Mouse (Mus musculus): ENCODE data around the gene Acot9. TPM values are rescaled to one million over a fixed set of nuclear protein-coding genes. Genes with fewer than 3 reads are reported as not detected.
A peak's percentile ranks its signal among the peaks of the same experiment; 100 is the strongest.

The Acot9 gene
- 30.7 and 33.7 TPM in 2 replicates for polyA plus RNA-seq (2014; fragmentation: Nextera tagmentation; extraction: Ambion mirVana)

DNA sequence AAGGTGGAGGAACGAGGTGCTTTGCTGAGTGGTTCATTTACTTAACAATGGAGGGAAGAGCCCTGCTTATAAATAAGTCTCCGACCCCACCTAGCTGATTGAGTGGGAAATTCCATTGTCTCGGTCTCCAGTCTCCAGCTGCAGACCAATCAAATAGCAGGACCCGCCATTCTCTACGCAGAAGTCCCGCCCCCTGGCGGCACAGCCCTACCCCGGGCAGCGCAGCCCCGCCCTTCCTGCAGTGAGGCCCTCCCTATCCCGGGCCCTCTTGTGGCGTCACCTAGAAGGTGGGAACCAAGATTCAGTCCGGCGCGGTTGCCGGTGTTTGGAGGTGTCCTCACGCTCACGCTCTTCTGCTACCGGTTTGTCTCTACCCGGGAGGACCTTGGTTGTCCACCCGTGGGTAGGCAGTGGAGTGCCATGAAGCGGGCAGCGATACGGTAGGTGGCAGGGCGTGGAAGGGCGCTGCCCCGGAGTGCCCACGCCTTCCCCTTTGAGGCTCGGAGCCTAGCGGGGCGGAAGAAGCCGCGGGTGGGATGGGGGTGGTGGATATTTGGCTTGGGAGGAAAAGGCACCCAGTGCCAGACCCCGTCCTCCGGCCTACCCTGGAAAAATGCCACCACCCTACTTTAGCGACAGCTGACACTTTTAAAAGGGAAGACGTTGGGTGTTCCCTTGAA lies at the start of gene Acot9:
Acot9 (plus strand) TSS at position 209 of the 680 bp plus-strand sequence.
- no peaks in the 10 kb centered on the region for H3K4me1 ChIP-seq (replicated peaks; ENCODE audit: control insufficient read depth, insufficient read depth, low read length)
- no peaks in the 10 kb centered on the region for H3K36me3 ChIP-seq (ENCODE audit: control insufficient read depth, insufficient read depth, low read length)
- ATAC-seq (replicated peaks; ENCODE audit: low FRiP score, low TSS enrichment, low read depth) (peak; percentile 99), DNase-seq (ENCODE audit: low spot score) (peak; percentile 81)
- no peaks in the 10 kb centered on the region for H3K9me3 ChIP-seq (ENCODE audit: control insufficient read depth, low read length)
- WGBS, result 19% methylated on average over 37 of the region's 37 CpGs
- H3K4me2 ChIP-seq (ENCODE audit: low read length), result peak within 1 kb of the TSS; percentile 46
- peak within 1 kb of the TSS; percentile 56 for H3K9ac ChIP-seq (ENCODE audit: low read length)
- H3K27me3 ChIP-seq (replicated peaks; ENCODE audit: control insufficient read depth, insufficient read depth, low read length), result no peaks in the 10 kb centered on the region
- H3K27ac ChIP-seq (ENCODE audit: low read depth), result peak within 1 kb of the TSS; percentile 33; the same call in 1 of the 2 replicates
- H3K4me3 ChIP-seq (ENCODE audit: low read depth, low read length), result peak within 1 kb of the TSS; percentile 50

- H3K27ac ChIP-seq (ENCODE audit: low read depth), result no peak overlapping the region
- 77% methylated on average over 5 of the region's 5 CpGs for WGBS
- peak overlapping the region; percentile 47; the same call in 1 of the 2 replicates for H3K4me2 ChIP-seq (ENCODE audit: low read length)
These were observed 47.7 kb upstream of the Acot9 start for GRCm38 (mm10) chrX:155214291-155215136.

DNA sequence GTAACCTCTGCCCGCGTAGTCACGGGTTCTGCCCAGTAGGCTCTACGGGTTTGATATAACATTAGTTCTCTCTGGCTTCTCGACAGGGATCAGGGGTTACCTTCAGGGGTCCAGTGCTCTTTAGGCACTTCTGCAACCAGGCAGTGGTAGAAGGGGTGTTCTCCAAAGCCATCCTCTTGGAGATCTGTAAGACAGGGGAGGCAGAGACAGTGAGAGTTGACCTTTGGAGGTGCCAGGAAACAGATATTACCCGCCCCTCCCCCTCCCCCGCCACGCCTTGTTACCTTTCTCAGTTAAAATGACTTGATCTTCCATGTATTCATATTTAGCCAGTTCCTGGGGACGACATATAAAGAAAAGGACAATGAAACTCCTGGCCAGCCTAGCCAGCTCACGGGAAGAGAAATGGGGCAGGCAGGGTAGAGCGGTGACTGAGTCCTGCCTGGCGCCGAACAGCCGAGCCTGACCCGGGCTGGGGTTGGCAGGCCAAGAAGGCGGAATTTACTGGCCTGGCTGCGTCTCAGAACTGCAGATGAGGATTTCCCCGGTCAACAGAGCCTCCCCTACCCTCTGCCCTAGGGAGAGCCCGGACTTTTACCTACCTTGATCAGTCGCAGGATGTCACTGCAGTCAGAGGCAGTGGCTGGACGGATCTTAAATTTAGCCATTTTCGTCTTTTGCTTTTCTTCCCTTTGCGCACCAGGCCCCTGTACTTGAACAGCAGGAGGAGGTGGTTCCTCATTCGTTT lies 46.6 kb upstream of the Acot9 start:
- Histone ChIP-seq H3K4me1 (replicated peaks; ENCODE audit: control insufficient read depth, insufficient read depth, low read length) (no peaks in the 10 kb centered on the region), H3K4me2 (ENCODE audit: low read length) (peak overlapping the region; percentile 47), H3K27ac (ENCODE audit: low read depth) (peak overlapping the region; percentile 16; the same call in 1 of the 2 replicates), H3K9me3 (ENCODE audit: control insufficient read depth, low read length) (no peaks in the 10 kb centered on the region), H3K36me3 (ENCODE audit: control insufficient read depth, insufficient read depth, low read length) (no peaks in the 10 kb centered on the region), H3K27me3 (replicated peaks; ENCODE audit: control insufficient read depth, insufficient read depth, low read length) (no peaks in the 10 kb centered on the region), H3K9ac (ENCODE audit: low read length) (peak overlapping the region; percentile 53), H3K4me3 (ENCODE audit: low read depth, low read length) (peak overlapping the region; percentile 51)
- peak; percentile 62 for DNase-seq (ENCODE audit: low spot score)
- peak; percentile 76 for ATAC-seq (replicated peaks; ENCODE audit: low FRiP score, low TSS enrichment, low read depth)
- 21% methylated on average over 22 of the region's 24 CpGs for WGBS

More at GRCm38 (mm10) chrX:155214291-155215136, 47.7 kb upstream of the Acot9 start:
- Histone ChIP-seq H3K4me1 (replicated peaks; ENCODE audit: control insufficient read depth, insufficient read depth, low read length) (no peaks in the 10 kb centered on the region), H3K36me3 (ENCODE audit: control insufficient read depth, insufficient read depth, low read length) (no peaks in the 10 kb centered on the region), H3K27me3 (replicated peaks; ENCODE audit: control insufficient read depth, insufficient read depth, low read length) (no peaks in the 10 kb centered on the region), H3K9ac (ENCODE audit: low read length) (no peak overlapping the region), H3K4me3 (ENCODE audit: low read depth, low read length) (peak overlapping the region; percentile 51; the same call in 1 of the 2 replicates), H3K9me3 (ENCODE audit: control insufficient read depth, low read length) (no peaks in the 10 kb centered on the region)
- no peak for DNase-seq (ENCODE audit: low spot score)
- no peak for ATAC-seq (replicated peaks; ENCODE audit: low FRiP score, low TSS enrichment, low read depth)

DNA sequence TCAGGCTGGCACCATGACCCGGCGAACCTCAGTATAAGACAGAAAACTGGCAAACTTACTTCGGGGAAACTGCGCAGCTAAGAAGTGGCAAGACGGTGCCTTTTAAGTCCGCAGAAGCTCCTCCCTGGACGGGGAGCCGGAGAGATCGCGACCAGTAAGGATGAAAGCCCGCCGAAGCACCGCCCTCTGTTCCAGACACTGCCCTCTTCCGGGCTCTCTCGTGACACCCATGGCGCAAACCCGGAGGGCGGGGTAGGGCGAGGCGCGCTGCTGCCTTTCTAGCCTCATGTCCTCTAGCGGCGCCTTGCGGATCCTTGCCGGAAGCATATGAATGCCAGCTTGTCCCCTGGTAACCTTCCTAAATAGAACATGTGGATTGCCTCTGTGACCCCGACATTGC lies 46.0 kb upstream of the Acot9 start, which contains the start of gene Sat1:
Sat1 (minus strand) TSS at position 179 of the 400 bp plus-strand sequence.
- peak within 1 kb of the TSS; percentile 53 for H3K9ac ChIP-seq (ENCODE audit: low read length)
- H3K36me3 ChIP-seq (ENCODE audit: control insufficient read depth, insufficient read depth, low read length), result no peaks in the 10 kb centered on the region
- peak within 1 kb of the TSS; percentile 16; the same call in 1 of the 2 replicates for H3K27ac ChIP-seq (ENCODE audit: low read depth)
- H3K4me2 ChIP-seq (ENCODE audit: low read length), result peak within 1 kb of the TSS; percentile 47
- DNase-seq (ENCODE audit: low spot score), result peak; percentile 83
- no peaks in the 10 kb centered on the region for H3K4me1 ChIP-seq (replicated peaks; ENCODE audit: control insufficient read depth, insufficient read depth, low read length)
- no peaks in the 10 kb centered on the region for H3K9me3 ChIP-seq (ENCODE audit: control insufficient read depth, low read length)
- no peaks in the 10 kb centered on the region for H3K27me3 ChIP-seq (replicated peaks; ENCODE audit: control insufficient read depth, insufficient read depth, low read length)
- WGBS, result 15% methylated on average over 26 of the region's 26 CpGs
- peak within 1 kb of the TSS; percentile 51 for H3K4me3 ChIP-seq (ENCODE audit: low read depth, low read length)
- ATAC-seq (replicated peaks; ENCODE audit: low FRiP score, low TSS enrichment, low read depth), result peak; percentile 96

DNA sequence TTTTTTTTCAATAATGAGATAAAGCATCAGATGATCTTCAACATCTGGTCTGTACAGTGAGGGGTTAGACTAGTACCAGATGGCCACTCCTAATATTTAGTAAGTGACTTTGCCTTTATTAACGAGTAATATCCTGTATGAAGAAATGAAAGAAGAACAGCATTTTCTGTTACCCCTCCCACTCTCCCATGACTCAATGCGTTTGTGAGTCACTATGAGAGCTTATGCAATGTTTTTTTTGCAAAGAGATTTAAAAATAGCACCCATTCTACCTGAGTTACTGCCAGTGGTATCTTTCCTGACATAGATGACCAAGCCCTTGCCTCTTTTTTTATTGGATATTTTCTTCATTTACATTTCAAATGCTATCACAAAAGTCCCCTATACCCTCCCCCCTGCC lies 44.0 kb upstream of the Acot9 start:
- Histone ChIP-seq H3K4me3 (ENCODE audit: low read depth, low read length) (no peak overlapping the region), H3K27ac (ENCODE audit: low read depth) (no peak overlapping the region), H3K27me3 (replicated peaks; ENCODE audit: control insufficient read depth, insufficient read depth, low read length) (no peaks in the 10 kb centered on the region), H3K36me3 (ENCODE audit: control insufficient read depth, insufficient read depth, low read length) (no peaks in the 10 kb centered on the region), H3K4me2 (ENCODE audit: low read length) (no peak overlapping the region), H3K9ac (ENCODE audit: low read length) (no peak overlapping the region), H3K4me1 (replicated peaks; ENCODE audit: control insufficient read depth, insufficient read depth, low read length) (no peaks in the 10 kb centered on the region), H3K9me3 (ENCODE audit: control insufficient read depth, low read length) (no peaks in the 10 kb centered on the region)
- DNase-seq (ENCODE audit: low spot score), result no peak
- whole genome bisulfite sequencing, result 61% methylated on average over 2 of the region's 2 CpGs
- no peak for ATAC-seq (replicated peaks; ENCODE audit: low FRiP score, low TSS enrichment, low read depth)

DNA sequence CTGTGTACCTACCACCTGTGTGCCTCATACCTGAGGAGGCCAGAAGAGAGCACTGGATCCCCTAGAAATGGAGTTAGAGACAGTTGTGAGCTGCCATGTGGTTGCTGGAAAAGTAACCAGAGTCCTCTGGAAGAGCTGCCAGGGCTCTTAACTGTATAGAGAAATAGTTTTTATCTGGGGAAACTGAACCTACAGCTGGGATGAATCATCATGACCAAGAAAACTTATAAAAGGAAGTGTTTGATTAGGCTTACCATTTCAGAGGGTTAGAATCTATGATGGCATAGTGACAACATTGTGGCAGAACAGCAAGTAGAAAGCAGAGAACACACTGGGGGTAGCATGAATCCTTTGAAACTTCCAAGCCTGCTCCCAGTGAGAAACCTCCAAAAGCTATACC lies 5.4 kb upstream of the Acot9 start:
- DNase-seq (ENCODE audit: low spot score) (no peak), ATAC-seq (replicated peaks; ENCODE audit: low FRiP score, low TSS enrichment, low read depth) (no peak)
- H3K4me3 ChIP-seq (ENCODE audit: low read depth, low read length), result no peak overlapping the region
- H3K27ac ChIP-seq (ENCODE audit: low read depth), result no peak overlapping the region
- no peaks in the 10 kb centered on the region for H3K27me3 ChIP-seq (replicated peaks; ENCODE audit: control insufficient read depth, insufficient read depth, low read length)
- no peak overlapping the region for H3K4me2 ChIP-seq (ENCODE audit: low read length)
- no peak overlapping the region for H3K9ac ChIP-seq (ENCODE audit: low read length)
- no peaks in the 10 kb centered on the region for H3K4me1 ChIP-seq (replicated peaks; ENCODE audit: control insufficient read depth, insufficient read depth, low read length)
- H3K9me3 ChIP-seq (ENCODE audit: control insufficient read depth, low read length), result no peaks in the 10 kb centered on the region
- no peaks in the 10 kb centered on the region for H3K36me3 ChIP-seq (ENCODE audit: control insufficient read depth, insufficient read depth, low read length)

DNA sequence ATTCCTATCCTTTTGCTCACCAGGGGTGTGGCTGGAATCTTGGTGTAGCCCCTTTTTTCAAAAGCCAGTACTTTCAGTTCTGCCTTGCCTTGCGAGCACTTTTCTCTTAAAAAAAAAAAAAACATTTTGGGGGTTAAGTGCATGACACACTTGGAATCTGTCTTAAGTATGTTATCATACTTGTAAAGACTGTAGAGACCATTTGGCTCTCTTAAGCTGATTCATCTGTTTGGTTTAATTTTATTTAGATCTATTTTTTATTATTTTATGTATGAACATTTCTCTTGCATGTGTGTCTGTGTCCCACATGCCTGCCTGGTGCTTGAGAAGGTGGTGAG lies 641 bp downstream of the Acot9 start:
- H3K4me1 ChIP-seq (replicated peaks; ENCODE audit: control insufficient read depth, insufficient read depth, low read length), result no peaks in the 10 kb centered on the region
- H3K9ac ChIP-seq (ENCODE audit: low read length), result peak overlapping the region; percentile 56
- no peak overlapping the region for H3K27ac ChIP-seq (ENCODE audit: low read depth)
- peak overlapping the region; percentile 50 for H3K4me3 ChIP-seq (ENCODE audit: low read depth, low read length)
- WGBS, result 32% methylated on average over 1 of the region's 1 CpGs
- ATAC-seq (replicated peaks; ENCODE audit: low FRiP score, low TSS enrichment, low read depth), result no peak
- H3K36me3 ChIP-seq (ENCODE audit: control insufficient read depth, insufficient read depth, low read length), result no peaks in the 10 kb centered on the region
- no peaks in the 10 kb centered on the region for H3K27me3 ChIP-seq (replicated peaks; ENCODE audit: control insufficient read depth, insufficient read depth, low read length)
- no peaks in the 10 kb centered on the region for H3K9me3 ChIP-seq (ENCODE audit: control insufficient read depth, low read length)
- H3K4me2 ChIP-seq (ENCODE audit: low read length), result peak overlapping the region; percentile 46
- DNase-seq (ENCODE audit: low spot score), result no peak

- DNase-seq (ENCODE audit: low spot score), result no peak
- H3K27ac ChIP-seq (ENCODE audit: low read depth), result no peak overlapping the region
- H3K36me3 ChIP-seq (ENCODE audit: control insufficient read depth, insufficient read depth, low read length), result no peaks in the 10 kb centered on the region
- H3K4me2 ChIP-seq (ENCODE audit: low read length), result no peak overlapping the region
- H3K4me1 ChIP-seq (replicated peaks; ENCODE audit: control insufficient read depth, insufficient read depth, low read length), result no peaks in the 10 kb centered on the region
- H3K9ac ChIP-seq (ENCODE audit: low read length), result no peak overlapping the region
- no peak overlapping the region for H3K4me3 ChIP-seq (ENCODE audit: low read depth, low read length)
- ATAC-seq (replicated peaks; ENCODE audit: low FRiP score, low TSS enrichment, low read depth), result no peak
- WGBS, result 81% methylated on average over 4 of the region's 4 CpGs
- H3K27me3 ChIP-seq (replicated peaks; ENCODE audit: control insufficient read depth, insufficient read depth, low read length), result no peaks in the 10 kb centered on the region
- no peaks in the 10 kb centered on the region for H3K9me3 ChIP-seq (ENCODE audit: control insufficient read depth, low read length)
These were observed 16.2 kb downstream of the Acot9 start for GRCm38 (mm10) chrX:155278483-155278882.

Data from intestine, embryonic 14.5 days (tissue).